Mouse (Mus musculus): ENCODE data around the gene Olfr229.
"Not testable (repeated sequence)": the region's sequence is repeated elsewhere in the genome, so short reads cannot be mapped to it uniquely, and the experiment has no call there.

Olfr229 gene

DNA sequence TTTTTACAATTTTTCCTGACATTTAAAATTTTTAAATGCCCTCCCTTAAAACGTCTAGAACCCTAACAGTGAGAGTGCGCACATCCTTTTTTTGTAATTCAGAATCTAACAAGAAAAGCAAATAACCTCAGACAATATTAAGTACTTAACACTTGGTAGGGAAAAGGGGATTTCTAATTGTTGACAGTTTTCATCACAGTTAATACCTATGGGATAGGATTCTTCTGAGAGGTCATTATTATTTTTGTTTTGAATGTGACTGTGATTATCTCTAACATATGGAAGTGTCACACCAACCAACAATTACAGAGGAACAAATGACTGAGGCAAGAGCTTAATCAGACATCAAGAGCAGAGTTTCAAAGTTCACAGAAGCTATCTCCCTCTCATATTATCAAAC lies at the start of gene Olfr229:
Olfr229 (plus strand) TSS at position 301 of the 400 bp plus-strand sequence.
- no peak for DNase-seq

DNA sequence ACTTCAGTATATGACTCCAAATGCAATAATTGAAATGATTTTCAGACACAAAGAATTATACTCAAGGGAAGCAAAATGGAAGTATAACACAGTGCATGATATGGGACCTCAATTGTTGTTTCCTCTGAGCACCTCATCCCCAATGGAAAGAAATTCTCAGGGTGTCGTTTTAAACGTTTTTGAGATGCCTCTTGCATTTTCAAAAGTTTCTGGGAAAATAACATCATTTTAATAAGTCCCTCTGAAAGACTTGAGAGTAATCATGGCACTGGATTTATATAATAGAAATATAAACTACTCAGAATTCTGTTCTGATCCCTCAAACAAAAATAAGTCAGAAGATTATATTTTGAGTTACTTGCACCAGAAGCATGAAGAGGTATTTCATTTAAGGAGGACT lies 41.0 kb upstream of the Olfr229 start, which contains the start of gene Olfr972:
Olfr972 (plus strand) TSS at position 301 of the 400 bp plus-strand sequence.
- DNase-seq, result no peak

DNA sequence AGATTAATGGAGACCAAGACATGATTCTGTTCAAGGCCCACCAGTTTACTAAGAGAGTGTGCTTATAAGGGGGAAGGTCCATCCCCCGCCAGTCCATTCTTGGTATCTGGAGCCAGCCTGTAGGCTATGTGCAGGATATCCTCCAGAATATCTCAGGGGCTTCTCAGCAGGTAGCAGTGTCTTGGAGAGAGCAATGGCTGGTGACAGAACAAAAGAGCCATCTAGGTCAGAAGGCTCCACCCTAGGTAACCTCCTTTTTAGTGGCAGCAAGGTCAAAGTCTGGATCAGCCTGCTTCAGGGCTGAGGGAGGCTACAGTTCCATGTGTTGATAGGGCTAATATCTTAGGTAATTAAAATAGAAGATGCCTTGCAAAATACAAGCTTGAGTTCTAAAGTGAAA lies 35.1 kb upstream of the Olfr229 start:
- DNase-seq, result not testable (repeated sequence)

DNA sequence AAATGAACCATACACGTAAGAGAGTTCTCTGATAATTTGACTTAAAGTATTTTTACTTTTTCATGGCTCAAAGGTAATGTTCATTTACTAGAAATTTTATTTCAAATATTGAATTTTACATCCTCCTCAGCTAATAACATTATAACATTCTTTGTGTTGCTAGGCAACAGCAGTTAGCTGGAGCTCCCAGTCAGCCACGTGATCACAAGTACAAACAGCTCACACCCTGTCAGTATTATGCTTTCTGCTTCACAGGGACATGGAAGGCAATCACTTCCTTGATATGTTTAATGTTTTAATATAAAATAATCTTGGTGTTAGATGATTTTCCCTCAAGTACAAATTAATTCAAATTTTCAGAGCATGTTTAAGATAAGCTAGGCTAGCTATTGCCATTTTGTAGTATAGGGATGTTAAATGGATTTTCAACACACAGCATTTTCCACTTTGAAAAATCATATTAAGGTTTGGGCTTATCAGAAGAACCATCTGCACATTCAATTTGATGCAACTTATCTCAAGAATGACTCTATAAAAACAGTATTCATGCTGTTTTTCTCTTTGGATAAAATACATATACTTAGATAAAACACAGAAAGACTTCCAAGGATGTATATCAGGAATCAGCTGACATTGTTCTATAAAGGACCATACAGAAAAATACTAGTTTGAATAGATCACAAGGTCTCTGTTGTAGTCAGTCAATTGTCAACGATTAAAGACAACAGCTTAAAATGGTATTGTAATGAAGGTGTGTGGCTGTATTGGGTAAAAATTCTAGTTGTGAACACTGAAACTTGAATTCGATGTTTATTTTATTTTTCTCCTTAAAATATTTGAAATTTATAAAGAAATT lies 29.4 kb upstream of the Olfr229 start:
- not testable (repeated sequence) for DNase-seq

DNA sequence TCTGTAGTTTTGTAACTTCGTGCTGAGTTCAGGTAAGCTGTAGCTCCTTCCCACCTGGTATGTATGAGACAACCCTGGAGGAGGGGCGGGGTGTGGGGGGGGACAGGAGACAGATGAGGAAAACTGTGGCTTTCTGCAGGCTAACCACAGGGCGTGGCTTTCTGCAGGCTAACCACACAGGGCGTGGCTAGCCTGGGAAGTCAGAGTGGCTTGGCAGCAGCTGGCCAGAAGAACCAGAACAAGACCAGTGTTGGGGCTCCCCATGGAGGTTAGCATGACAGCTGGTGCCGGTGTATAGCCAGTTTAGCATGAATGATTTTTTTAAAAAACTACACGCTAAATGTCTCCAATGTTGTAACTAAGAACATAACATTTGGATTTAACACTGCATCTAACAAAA lies 2.0 kb upstream of the Olfr229 start:
- DNase-seq, result no peak

DNA sequence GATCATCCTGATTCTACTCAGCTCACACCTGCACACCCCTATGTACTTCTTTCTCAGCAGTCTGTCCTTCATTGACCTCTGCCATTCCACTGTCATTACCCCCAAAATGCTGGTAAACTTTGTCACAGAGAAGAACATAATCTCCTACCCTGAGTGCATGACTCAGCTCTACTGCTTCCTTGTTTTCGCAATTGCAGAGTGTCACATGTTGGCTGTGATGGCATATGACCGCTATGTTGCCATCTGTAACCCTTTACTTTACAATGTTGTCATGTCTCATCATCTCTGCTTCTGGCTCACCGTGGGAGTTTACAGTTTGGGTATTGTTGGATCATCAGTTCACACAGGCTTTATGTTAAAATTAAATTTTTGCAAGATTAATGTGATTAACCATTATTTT lies 2.8 kb downstream of the Olfr229 start:
- peak; percentile 28 for DNase-seq

DNA sequence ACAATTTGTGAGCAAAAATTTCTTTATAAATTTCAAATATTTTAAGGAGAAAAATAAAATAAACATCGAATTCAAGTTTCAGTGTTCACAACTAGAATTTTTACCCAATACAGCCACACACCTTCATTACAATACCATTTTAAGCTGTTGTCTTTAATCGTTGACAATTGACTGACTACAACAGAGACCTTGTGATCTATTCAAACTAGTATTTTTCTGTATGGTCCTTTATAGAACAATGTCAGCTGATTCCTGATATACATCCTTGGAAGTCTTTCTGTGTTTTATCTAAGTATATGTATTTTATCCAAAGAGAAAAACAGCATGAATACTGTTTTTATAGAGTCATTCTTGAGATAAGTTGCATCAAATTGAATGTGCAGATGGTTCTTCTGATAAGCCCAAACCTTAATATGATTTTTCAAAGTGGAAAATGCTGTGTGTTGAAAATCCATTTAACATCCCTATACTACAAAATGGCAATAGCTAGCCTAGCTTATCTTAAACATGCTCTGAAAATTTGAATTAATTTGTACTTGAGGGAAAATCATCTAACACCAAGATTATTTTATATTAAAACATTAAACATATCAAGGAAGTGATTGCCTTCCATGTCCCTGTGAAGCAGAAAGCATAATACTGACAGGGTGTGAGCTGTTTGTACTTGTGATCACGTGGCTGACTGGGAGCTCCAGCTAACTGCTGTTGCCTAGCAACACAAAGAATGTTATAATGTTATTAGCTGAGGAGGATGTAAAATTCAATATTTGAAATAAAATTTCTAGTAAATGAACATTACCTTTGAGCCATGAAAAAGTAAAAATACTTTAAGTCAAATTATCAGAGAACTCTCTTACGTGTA lies 21.1 kb downstream of the Olfr229 start:
- DNase-seq, result not testable (repeated sequence)

DNA sequence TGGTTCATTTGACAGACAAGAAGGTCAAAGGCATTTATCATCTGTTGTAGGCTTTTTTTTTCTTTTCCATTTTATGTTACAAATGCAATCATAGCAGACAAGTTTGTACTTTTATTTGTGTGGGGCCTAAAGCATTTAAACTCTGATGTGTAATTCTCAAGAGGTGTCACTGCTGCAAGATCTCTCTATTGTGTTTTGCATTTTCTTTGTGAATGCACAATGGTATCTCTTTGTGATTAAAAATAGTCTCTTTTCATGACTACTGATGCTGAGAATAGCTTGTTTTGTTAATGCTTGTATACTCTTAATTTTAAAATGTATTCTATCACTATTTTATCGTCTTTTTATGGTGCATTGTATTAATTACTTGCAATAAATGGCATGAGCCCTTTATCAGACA lies 21.7 kb downstream of the Olfr229 start:
- DNase-seq, result not testable (repeated sequence)

DNA sequence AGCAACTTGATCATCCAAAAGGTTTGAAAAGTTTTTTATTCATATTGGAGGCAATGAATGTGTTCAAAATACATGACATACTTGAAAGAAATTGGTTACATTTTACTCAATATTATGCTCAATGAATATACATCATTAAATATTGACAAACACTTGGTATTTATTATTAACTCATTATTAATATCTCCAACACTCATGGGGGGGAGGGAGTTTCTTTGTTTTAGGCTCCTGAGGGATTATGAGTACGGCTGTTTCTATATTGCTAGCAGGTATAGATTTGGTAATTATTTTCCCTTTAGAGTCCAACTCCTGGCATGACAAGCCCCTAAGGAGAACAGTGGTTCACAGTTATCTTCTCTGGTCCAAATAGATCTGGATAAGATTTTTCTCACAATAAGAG lies 30.1 kb downstream of the Olfr229 start, which contains the start of gene Olfr974:
Olfr974 (plus strand) TSS at position 301 of the 400 bp plus-strand sequence.
- no peak for DNase-seq

DNA sequence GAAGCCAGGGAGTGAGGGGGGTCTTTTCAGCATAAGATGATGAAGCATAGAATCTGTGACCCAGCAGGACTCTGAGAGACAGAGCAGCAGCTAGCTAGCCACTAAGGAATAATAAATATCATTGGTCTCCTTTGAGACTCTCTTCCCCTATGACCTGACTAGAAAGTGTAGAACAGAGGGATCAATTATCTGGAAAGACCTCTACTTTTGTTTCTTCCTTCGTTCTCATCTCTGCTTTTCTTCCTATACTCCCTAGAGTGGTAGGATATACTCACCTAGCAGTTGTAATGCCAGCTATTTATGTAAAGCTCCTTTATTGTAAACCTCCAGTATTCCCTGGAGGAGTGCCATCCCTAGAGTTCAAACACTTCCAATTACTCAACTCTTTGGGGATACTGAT lies 44.8 kb downstream of the Olfr229 start, which contains the start of gene Olfr975:
Olfr975 (minus strand) TSS at position 101 of the 400 bp plus-strand sequence.
- DNase-seq, result no peak

DNA sequence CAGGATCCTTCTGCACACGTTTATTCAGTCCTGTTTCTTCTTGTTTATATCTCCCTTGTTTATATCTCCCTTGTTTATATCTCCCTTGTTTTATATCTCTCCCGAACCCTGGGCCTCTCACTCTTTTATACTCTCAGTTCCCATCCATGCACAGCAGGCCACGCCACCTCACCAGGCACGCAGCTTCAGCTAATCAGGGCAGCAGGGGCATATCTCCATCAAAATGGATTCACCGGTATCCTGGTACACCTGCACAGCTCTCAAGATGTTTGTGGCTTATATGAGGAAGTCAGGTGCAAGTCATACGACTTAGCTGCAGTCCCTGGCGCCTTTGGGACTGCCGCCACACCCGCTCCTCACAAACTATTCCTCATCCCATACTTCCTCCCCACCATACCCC lies 53.9 kb downstream of the Olfr229 start, which contains the start of gene Olfr976:
Olfr976 (minus strand) TSS at position 101 of the 400 bp plus-strand sequence.
- not testable (repeated sequence) for DNase-seq

Data from lung, postnatal 36 days (tissue).